Mouse (Mus musculus) testis, adult 2 months (tissue): ENCODE measurements around the gene Hist2h2aa1.
"Not testable (repeated sequence)": the region's sequence is repeated elsewhere in the genome, so short reads cannot be mapped to it uniquely, and the experiment has no call there.

Experiments
- CTCF ChIP-seq: fragments of 200-500 bp; IDR thresholded peaks from 2 replicates; pipeline ENCODE4 v1.5.1; 2012; ENCODE audit warnings: low read depth, mild to moderate bottlenecking, inconsistent platforms, low read length, moderate library complexity; ENCODE audit not compliant: control insufficient read depth, insufficient read depth, insufficient replicate concordance
- POLR2A ChIP-seq: fragments of 200-500 bp; IDR thresholded peaks from 2 replicates; pipeline ENCODE4 v1.6.1; 2012; ENCODE audit warnings: low read depth, mild to moderate bottlenecking, inconsistent platforms, low read length, moderate library complexity; ENCODE audit not compliant: control insufficient read depth

GRCm38 (mm10) chr3:96246018-96246417 is 721 bp downstream of the Hist2h2aa1 start:
- not testable (repeated sequence) for TF ChIP-seq CTCF, POLR2A
